Mouse (Mus musculus) liver, embryonic 14.5 days (tissue): ENCODE measurements around the gene Defb25.

Experiments used
- CTCF ChIP-seq: IDR thresholded peaks from 2 replicates; pipeline ENCODE4 v1.5.1; 2016; ENCODE audit warnings: antibody characterized with exemption, low read depth, control low read depth
- EP300 ChIP-seq: IDR thresholded peaks from 2 replicates; pipeline ENCODE4 v1.6.1; 2016; ENCODE audit warnings: antibody characterized with exemption, low read depth

- TF ChIP-seq EP300, result no peak
- TF ChIP-seq CTCF, result no peak
Observed at GRCm38 (mm10) chr2:152616470-152616869, 6.4 kb downstream of the Defb25 start.
